Mouse (Mus musculus) lung, postnatal 36 days (tissue): ENCODE measurements at regions not wholly inside any gene's neighbourhood (a gene's known extent, or its start where the extent isn't known, plus 50 kb on each side); places are given as distances from the start of the nearest gene placed in this dataset.

ENCODE experiments used
- DNase-seq: peaks from one replicate; pipeline ENCODE4 v3.0.0; 2022; ENCODE audit warnings: mixed read lengths

GRCm38 (mm10) chr7:114345860-114346259 is 69.2 kb upstream of the Pde3b start:
- DNase-seq = no peak

GRCm38 (mm10) chr7:114347006-114347405 is 68.1 kb upstream of the Pde3b start:
- no peak for DNase-seq

GRCm38 (mm10) chr7:114350968-114351367 is 64.1 kb upstream of the Pde3b start:
- no peak for DNase-seq

GRCm38 (mm10) chr7:114356381-114356780 is 58.7 kb upstream of the Pde3b start:
- DNase-seq = peak; percentile 43

- no peak for DNase-seq
Observed at GRCm38 (mm10) chr7:114362166-114362565, 52.9 kb upstream of the Pde3b start.

- DNase-seq = peak; percentile 53
Observed at GRCm38 (mm10) chr7:114364041-114364440, 51.0 kb upstream of the Pde3b start.
